Mouse (Mus musculus) forebrain, postnatal 0 days (tissue): Measurements from ENCODE around the gene Dstyk. TPM values are rescaled to one million over a fixed set of nuclear protein-coding genes. Genes with fewer than 3 reads are reported as not detected.
A peak's percentile ranks its signal among the peaks of the same experiment; 100 is the strongest.

Source experiments
- ATAC-seq: fragments of 200-750 bp; cut with Nextera tagmentation; 2 replicates; pipeline ENCODE4 v1.8.0; 2017; ENCODE audit warnings: mild to moderate bottlenecking, moderate library complexity
- DNase-seq: peaks from one replicate; pipeline ENCODE4 v3.0.0-alpha.2; 2015
- H3K27ac ChIP-seq: fragments of 300-500 bp; sonication (generic); 2 replicates; pipeline ENCODE4 v1.5.1; 2014; ENCODE audit warnings: low read depth, mild to moderate bottlenecking, antibody characterized with exemption, low read length, moderate library complexity, mixed read lengths
- H3K27me3 ChIP-seq: fragments of 300-500 bp; sonication (generic); 2 replicates; pipeline ENCODE4 v1.6.1; 2014; ENCODE audit warnings: mild to moderate bottlenecking, low read length, mixed read lengths; ENCODE audit not compliant: insufficient read depth
- H3K36me3 ChIP-seq: fragments of 300-500 bp; sonication (generic); 2 replicates; pipeline ENCODE4 v1.6.1; 2014; ENCODE audit warnings: mild to moderate bottlenecking, moderate library complexity; ENCODE audit not compliant: insufficient read depth
- H3K4me1 ChIP-seq: fragments of 300-500 bp; sonication (generic); 2 replicates; pipeline ENCODE4 v1.6.1; 2014; ENCODE audit warnings: antibody characterized with exemption; ENCODE audit not compliant: insufficient read depth
- H3K4me2 ChIP-seq: fragments of 300-500 bp; sonication (generic); 2 replicates; pipeline ENCODE4 v1.6.1; 2014; ENCODE audit warnings: low read depth, mild to moderate bottlenecking, moderate library complexity
- H3K4me3 ChIP-seq: fragments of 300-500 bp; sonication (generic); 2 replicates; pipeline ENCODE4 v1.5.1; 2014; ENCODE audit warnings: low read depth, low read length, mixed read lengths
- H3K9ac ChIP-seq: fragments of 300-500 bp; sonication (generic); 2 replicates; pipeline ENCODE4 v1.6.1; 2014; ENCODE audit warnings: mild to moderate bottlenecking
- H3K9me3 ChIP-seq: fragments of 300-500 bp; sonication (generic); 2 replicates; pipeline ENCODE4 v1.6.1; 2016; ENCODE audit warnings: low read length
- CTCF ChIP-seq: sonication (generic); IDR thresholded peaks from 2 replicates; pipeline ENCODE4 v1.5.1; 2016; ENCODE audit warnings: antibody characterized with exemption, control low read depth, low read depth
- WGBS: fragments of 180-500 bp; shearing (Covaris S2); extraction: QIAGEN DNeasy Blood & Tissue Kit; methylation state at CpG from one replicate; pipeline ENCODE4 v1.1.7; 2014; 5-methylcytosine and 5-hydroxymethylcytosine counted together
- polyA plus RNA-seq: library from polyadenylated mRNA; unstranded; fragments of >200 nt; fragmentation: Nextera tagmentation; extraction: Ambion mirVana; gene quantifications from 2 replicates; pipeline ENCODE4 v1.2.1, GENCODE M21; 2015
- total RNA-seq: library from RNA; depleted of rRNA; stranded (reverse); fragments of >200 nt; gene quantifications from 2 replicates; pipeline ENCODE4 v1.2.3, GENCODE M21; 2014; rRNA removed

Gene Dstyk
- total and polyA plus RNA-seq, 2 experiments from 2014 or later, result 6.0 to 18.9 TPM

DNA sequence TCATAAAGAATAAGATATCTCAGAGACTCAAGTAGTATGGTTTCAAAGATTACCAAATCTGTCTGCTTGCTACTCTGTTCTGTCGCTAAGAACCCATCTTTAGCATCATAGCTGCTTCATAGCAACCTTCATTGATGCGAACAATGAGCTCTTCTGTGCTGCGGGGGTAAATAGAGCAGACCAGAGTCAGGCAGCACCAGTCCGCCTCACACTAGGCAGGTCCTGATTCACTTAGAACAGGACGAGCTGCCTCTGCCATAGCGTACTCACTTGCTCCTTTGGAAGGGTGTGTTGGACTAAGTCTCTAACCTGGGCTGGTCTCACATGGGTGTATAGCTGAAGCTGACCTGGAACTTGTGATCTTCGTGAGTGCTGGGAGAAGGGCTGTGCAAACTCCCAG is 88.7 kb downstream of the Dstyk start, which contains the start of gene Tmem81:
TSS of gene Tmem81 (plus strand) at position 173 of the 400 bp plus-strand sequence.
- H3K27me3 ChIP-seq, result no peaks in the 10 kb centered on the region
- H3K36me3 ChIP-seq, result peaks cover 45% of the 10 kb centered on the region
- no peak within 1 kb of the TSS for H3K4me3 ChIP-seq
- no peak for TF ChIP-seq CTCF
- no peak for DNase-seq
- H3K9ac ChIP-seq, result no peak within 1 kb of the TSS
- peak; percentile 38 for ATAC-seq
- WGBS, result 71% methylated on average over 7 of the region's 7 CpGs
- peak within 1 kb of the TSS; percentile 1; the same call in 1 of the 2 replicates for H3K27ac ChIP-seq
- no peaks in the 10 kb centered on the region for H3K4me1 ChIP-seq
- H3K9me3 ChIP-seq, result no peaks in the 10 kb centered on the region
- H3K4me2 ChIP-seq, result no peak within 1 kb of the TSS

- H3K9me3 ChIP-seq, result no peaks in the 10 kb centered on the region
- peaks cover 43% of the 10 kb centered on the region for H3K36me3 ChIP-seq
- no peaks in the 10 kb centered on the region for H3K27me3 ChIP-seq
- ATAC-seq (no peak), DNase-seq (no peak)
- 94% methylated on average over 7 of the region's 7 CpGs for WGBS
- H3K27ac ChIP-seq, result no peak overlapping the region
- H3K4me3 ChIP-seq, result no peak overlapping the region
- no peak for TF ChIP-seq CTCF
- no peak overlapping the region for H3K9ac ChIP-seq
- H3K4me1 ChIP-seq, result no peaks in the 10 kb centered on the region
- no peak overlapping the region for H3K4me2 ChIP-seq
These were observed 89.3 kb downstream of the Dstyk start for GRCm38 (mm10) chr1:132506656-132507055.

GRCm38 (mm10) chr1:132509771-132510170 is 92.4 kb downstream of the Dstyk start:
- DNase-seq (no peak), ATAC-seq (no peak)
- no peak overlapping the region for H3K27ac ChIP-seq
- no peaks in the 10 kb centered on the region for H3K4me1 ChIP-seq
- 71% methylated on average over 5 of the region's 5 CpGs for WGBS
- H3K9ac ChIP-seq, result no peak overlapping the region
- no peaks in the 10 kb centered on the region for H3K9me3 ChIP-seq
- no peaks in the 10 kb centered on the region for H3K27me3 ChIP-seq
- no peak overlapping the region for H3K4me2 ChIP-seq
- no peak overlapping the region for H3K4me3 ChIP-seq
- TF ChIP-seq CTCF, result no peak
- peaks cover 32% of the 10 kb centered on the region for H3K36me3 ChIP-seq

DNA sequence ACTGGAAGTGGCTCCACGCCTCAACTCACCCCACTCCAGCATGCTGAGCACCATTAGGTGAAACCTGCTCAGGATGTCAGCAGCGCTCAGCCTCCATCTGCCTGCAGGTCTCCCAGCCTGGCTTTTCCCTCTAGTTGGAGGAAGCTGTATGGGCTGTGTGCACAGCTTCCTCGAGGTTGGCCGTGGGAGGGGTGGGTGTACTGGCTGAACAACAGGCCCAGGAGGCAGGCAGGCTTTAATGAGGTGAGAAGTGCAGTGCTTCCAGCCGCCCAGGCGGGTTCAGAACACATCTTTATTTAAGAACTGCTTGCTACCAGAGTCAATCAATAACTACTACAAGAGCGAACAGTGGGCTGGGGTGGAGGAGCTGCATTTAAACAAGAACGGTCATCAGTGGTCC is 94.2 kb downstream of the Dstyk start:
- Histone ChIP-seq H3K27me3 (no peaks in the 10 kb centered on the region), H3K36me3 (peaks cover 46% of the 10 kb centered on the region), H3K4me1 (no peaks in the 10 kb centered on the region), H3K9ac (no peak overlapping the region), H3K4me2 (no peak overlapping the region), H3K27ac (no peak overlapping the region), H3K9me3 (no peaks in the 10 kb centered on the region), H3K4me3 (no peak overlapping the region)
- WGBS, result 53% methylated on average over 8 of the region's 8 CpGs
- no peak for TF ChIP-seq CTCF
- DNase-seq (no peak), ATAC-seq (peak; percentile 20; the same call in 1 of the 2 replicates)

DNA sequence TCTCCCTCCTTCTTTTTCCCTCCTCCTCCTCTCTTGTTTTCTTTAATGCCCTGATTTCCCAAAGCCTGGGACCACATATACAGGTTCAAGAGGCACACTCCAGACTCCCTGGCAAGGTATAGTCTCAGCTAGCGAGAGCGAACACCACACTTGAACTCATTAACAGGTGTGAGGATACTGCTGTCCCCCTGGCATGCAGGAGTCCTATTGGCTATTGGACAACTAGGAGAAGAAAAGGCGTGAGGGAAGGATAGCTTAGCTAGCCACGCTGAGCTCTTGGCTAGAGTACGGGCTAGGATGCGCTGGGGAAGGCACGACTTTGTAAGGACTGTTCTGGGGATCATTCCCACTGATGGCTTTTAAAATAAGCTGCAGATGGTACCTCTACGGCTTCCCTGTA is 94.8 kb downstream of the Dstyk start:
- 76% methylated on average over 8 of the region's 8 CpGs for WGBS
- Histone ChIP-seq H3K4me2 (no peak overlapping the region), H3K9me3 (no peaks in the 10 kb centered on the region), H3K9ac (no peak overlapping the region), H3K27me3 (no peaks in the 10 kb centered on the region), H3K27ac (no peak overlapping the region), H3K36me3 (peaks cover 48% of the 10 kb centered on the region), H3K4me1 (no peaks in the 10 kb centered on the region), H3K4me3 (no peak overlapping the region)
- no peak for DNase-seq
- no peak for ATAC-seq
- TF ChIP-seq CTCF, result no peak

DNA sequence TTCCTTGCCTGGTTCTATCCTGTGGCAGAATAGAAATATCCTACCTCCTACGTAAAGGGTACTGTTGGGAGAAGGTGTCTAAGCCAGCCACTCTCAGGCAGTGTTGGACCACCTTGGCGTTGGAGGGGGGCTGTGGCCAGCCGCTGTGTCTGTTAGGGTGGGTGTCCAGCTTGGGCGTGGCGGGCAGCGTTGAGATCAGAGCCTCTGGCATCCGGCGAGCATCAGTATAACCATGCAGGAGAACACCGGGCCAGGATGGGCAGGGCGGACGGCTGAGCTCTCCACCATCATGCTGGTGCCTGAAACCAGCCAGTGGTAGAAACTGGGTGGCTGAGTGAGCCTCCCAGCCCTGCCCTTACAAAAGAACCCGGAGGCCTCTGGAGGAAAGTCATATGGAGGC is 98.0 kb downstream of the Dstyk start:
- 93% methylated on average over 12 of the region's 12 CpGs for WGBS
- no peak overlapping the region for H3K27ac ChIP-seq

More for the DNA sequence above, 98.0 kb downstream of the Dstyk start:
- Histone ChIP-seq H3K4me2 (no peak overlapping the region), H3K36me3 (peaks cover 56% of the 10 kb centered on the region), H3K27me3 (no peaks in the 10 kb centered on the region), H3K9ac (no peak overlapping the region), H3K4me3 (no peak overlapping the region), H3K4me1 (no peaks in the 10 kb centered on the region), H3K9me3 (no peaks in the 10 kb centered on the region)
- no peak for TF ChIP-seq CTCF
- ATAC-seq (no peak), DNase-seq (no peak)

Other genes with a start within 250 kb of the Dstyk start
- 13.3 and 14.9 TPM in 2 replicates for gene Lemd1, start 226.1 kb upstream of the Dstyk start, total RNA-seq
- gene Lemd1, start 226.1 kb upstream of the Dstyk start, polyA plus RNA-seq, result 14.7 and 15.1 TPM in 2 replicates
- gene AC124108.1, start 226.1 kb upstream of the Dstyk start, total RNA-seq, result 3.4 and 5.0 TPM in 2 replicates
- 0.31 and 0.48 TPM in 2 replicates for gene AC124108.1, start 226.1 kb upstream of the Dstyk start, polyA plus RNA-seq
- 0.92 TPM in 1 of 2 replicates, not detected in the other for gene Gm10188, start 187.8 kb upstream of the Dstyk start, total RNA-seq
- gene Gm10188, start 187.8 kb upstream of the Dstyk start, polyA plus RNA-seq, result not detected in 2 replicates
- 10.3 and 11.2 TPM in 2 replicates for gene Klhdc8a, start 118.9 kb upstream of the Dstyk start, total RNA-seq
- gene Klhdc8a, start 118.9 kb upstream of the Dstyk start, polyA plus RNA-seq, result 4.5 and 6.3 TPM in 2 replicates
- gene Nuak2, start 101.4 kb upstream of the Dstyk start, total RNA-seq, result 4.4 and 4.5 TPM in 2 replicates
- 4.3 and 6.8 TPM in 2 replicates for gene Nuak2, start 101.4 kb upstream of the Dstyk start, polyA plus RNA-seq
- 104 TPM in 2 replicates for gene Tmcc2, start 26.3 kb upstream of the Dstyk start, total RNA-seq
- 37.4 and 41.9 TPM in 2 replicates for gene Tmcc2, start 26.3 kb upstream of the Dstyk start, polyA plus RNA-seq
- gene Rbbp5, start 59.8 kb downstream of the Dstyk start, total RNA-seq, result 33.6 and 33.7 TPM in 2 replicates
- 22.8 and 24.7 TPM in 2 replicates for gene Rbbp5, start 59.8 kb downstream of the Dstyk start, polyA plus RNA-seq
- gene Tmem81, start 88.7 kb downstream of the Dstyk start, total RNA-seq, result 1.6 and 3.0 TPM in 2 replicates
- 0.49 and 0.90 TPM in 2 replicates for gene Tmem81, start 88.7 kb downstream of the Dstyk start, polyA plus RNA-seq
- 101 and 104 TPM in 2 replicates for gene Cntn2, start 125.7 kb downstream of the Dstyk start, total RNA-seq
- gene Cntn2, start 125.7 kb downstream of the Dstyk start, polyA plus RNA-seq, result 41.0 and 43.9 TPM in 2 replicates